10 mouse cellular contexts compared by ENCODE assay signal in the genomic region with DNA sequence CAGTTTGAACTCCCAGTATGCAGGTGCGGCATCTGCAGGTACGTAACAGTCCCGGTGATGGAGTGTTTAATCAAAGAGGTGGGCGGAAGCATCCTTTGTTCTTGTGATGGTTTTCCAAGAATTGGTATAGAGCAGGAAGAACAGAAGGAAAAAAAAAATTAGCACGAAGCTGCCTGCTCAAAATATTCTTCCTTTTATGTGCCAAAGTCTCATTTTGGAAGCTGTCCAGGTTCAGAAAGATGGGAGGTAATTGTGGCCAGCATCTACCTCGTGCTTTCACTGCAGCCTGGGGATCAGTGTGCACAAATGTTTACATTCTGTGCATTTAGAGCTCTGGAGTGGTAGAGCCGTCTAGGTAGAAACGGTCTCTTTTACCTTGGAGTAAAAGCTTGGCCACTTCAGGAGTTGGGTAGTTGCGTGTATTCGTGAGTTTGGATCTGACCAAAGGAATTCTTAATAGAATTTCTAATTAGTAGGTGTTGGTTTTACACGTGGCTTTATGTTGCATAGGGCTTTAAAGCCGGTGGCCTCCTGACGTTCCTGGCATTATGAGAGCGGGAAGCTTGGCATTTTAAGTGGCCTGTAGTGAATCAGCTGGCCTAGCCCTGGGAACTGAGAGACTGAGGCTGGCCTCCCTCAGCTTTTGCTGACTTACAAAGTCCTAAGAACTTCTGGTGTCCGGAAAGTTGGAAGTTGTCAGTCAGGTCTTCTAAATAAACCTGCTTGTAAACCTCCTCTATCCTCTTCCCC. TPM values are rescaled to one million over a fixed set of nuclear protein-coding genes. Genes with fewer than 3 reads are reported as not detected.
DNase-seq lines count a peak whose midpoint lies in the region; ATAC-seq and TF ChIP-seq lines count a peak whose summit lies in the region.
"Had no signal": no experiment of that assay in that cellular context is flagged by ENCODE, and none has a peak within 500 bp of the region (broad histone marks: within the 10 kb centered on the region; RNA-seq: fewer than 3 reads in every experiment).

No protein-coding gene starts in this region.

- H3K9me3 ChIP-seq in kidney, embryonic 16.5 days (ENCODE audit: low read length), result no peaks in the 10 kb centered on the region
- no peaks in the 10 kb centered on the region for H3K9me3 ChIP-seq in embryonic facial prominence, embryonic 12.5 days
- H3K9me3 ChIP-seq in hindbrain, postnatal 0 days (ENCODE audit: low read length), result no peaks in the 10 kb centered on the region
- H3K9me3 ChIP-seq in midbrain, embryonic 16.5 days (replicated peaks; ENCODE audit: control insufficient read depth, low read length, poor library complexity, severe bottlenecking), result no peaks in the 10 kb centered on the region

- H3K4me2 ChIP-seq in kidney, embryonic 16.5 days (replicated peaks; ENCODE audit: low read depth, low read length), result peak overlapping the region; percentile 77
- peak overlapping the region; percentile 89 for H3K4me2 ChIP-seq in embryonic facial prominence, embryonic 12.5 days (replicated peaks)
- H3K4me2 ChIP-seq in hindbrain, postnatal 0 days (ENCODE audit: low read depth, low read length), result peak overlapping the region; percentile 97
- peak overlapping the region; percentile 91 for H3K4me2 ChIP-seq in midbrain, embryonic 16.5 days (ENCODE audit: low read length)

- ATAC-seq in kidney, embryonic 16.5 days (ENCODE audit: low FRiP score, low TSS enrichment), result no peak
- ATAC-seq in embryonic facial prominence, embryonic 12.5 days (ENCODE audit: insufficient number of reproducible peaks, insufficient read depth, low FRiP score, low TSS enrichment), result no peak
- no peak for ATAC-seq in hindbrain, postnatal 0 days
- no peak for ATAC-seq in midbrain, embryonic 16.5 days

- DNase-seq in kidney, postnatal 25 days, result no peak
- no peak for DNase-seq in hindbrain, postnatal 0 days (ENCODE audit: low spot score)
- DNase-seq in thymus, postnatal 10 days (ENCODE audit: low spot score in 2 of 2), result no peak
- DNase-seq in natural killer cell, adult 2 months (ENCODE audit: low spot score in 2 of 2), result no peak
- no peak for DNase-seq in layer of hippocampus, postnatal 36 days
- DNase-seq: gastrocnemius, adult 2 months had no signal

- WGBS in kidney, embryonic 16.5 days, result 26% methylated on average over 15 of the region's 15 CpGs
- 51% methylated on average over 15 of the region's 15 CpGs for WGBS in embryonic facial prominence, embryonic 12.5 days
- 17% methylated on average over 15 of the region's 15 CpGs for WGBS in hindbrain, postnatal 0 days
- WGBS in midbrain, embryonic 16.5 days, result 16% methylated on average over 15 of the region's 15 CpGs

- H3K4me3 ChIP-seq in kidney, embryonic 16.5 days (ENCODE audit: low read length), result peak overlapping the region; percentile 93
- H3K4me3 ChIP-seq in embryonic facial prominence, embryonic 12.5 days, result peak overlapping the region; percentile 85
- peak overlapping the region; percentile 97 for H3K4me3 ChIP-seq in hindbrain, postnatal 0 days (ENCODE audit: low read length)
- H3K4me3 ChIP-seq in midbrain, embryonic 16.5 days (ENCODE audit: low read depth, low read length), result peak overlapping the region; percentile 94

- TF ChIP-seq CTCF in hindbrain, postnatal 0 days (IDR thresholded peaks at IDR 0.05; ENCODE audit: low read depth), result no peak

- peak overlapping the region; percentile 49 for H3K9ac ChIP-seq in kidney, embryonic 16.5 days (replicated peaks; ENCODE audit: low read length)
- peak overlapping the region; percentile 94; the same call in 1 of the 2 replicates for H3K9ac ChIP-seq in embryonic facial prominence, embryonic 12.5 days
- peak overlapping the region; percentile 77 for H3K9ac ChIP-seq in hindbrain, postnatal 0 days (replicated peaks; ENCODE audit: low read length)
- H3K9ac ChIP-seq in midbrain, embryonic 16.5 days (ENCODE audit: low read depth, low read length), result peak overlapping the region; percentile 91

- H3K36me3 ChIP-seq in kidney, embryonic 16.5 days (ENCODE audit: insufficient read depth, low read length), result peaks cover 41% of the 10 kb centered on the region
- peaks cover 35% of the 10 kb centered on the region for H3K36me3 ChIP-seq in embryonic facial prominence, embryonic 12.5 days
- H3K36me3 ChIP-seq in hindbrain, postnatal 0 days (ENCODE audit: insufficient read depth, low read length), result peaks cover 15% of the 10 kb centered on the region; the same call in 1 of the 2 replicates
- H3K36me3 ChIP-seq in midbrain, embryonic 16.5 days (ENCODE audit: control insufficient read depth, insufficient read depth, low read length), result peaks cover 21% of the 10 kb centered on the region
- H3K36me3 ChIP-seq: G1E had no signal

- no peaks in the 10 kb centered on the region for H3K27me3 ChIP-seq in kidney, embryonic 16.5 days (ENCODE audit: insufficient read depth, low read length)
- peaks cover 2% of the 10 kb centered on the region; the same call in 1 of the 2 replicates for H3K27me3 ChIP-seq in embryonic facial prominence, embryonic 12.5 days
- H3K27me3 ChIP-seq in hindbrain, postnatal 0 days (ENCODE audit: insufficient read depth, low read length), result no peaks in the 10 kb centered on the region
- H3K27me3 ChIP-seq in midbrain, embryonic 16.5 days (ENCODE audit: control insufficient read depth, insufficient read depth, low read depth, low read length), result no peaks in the 10 kb centered on the region

- H3K27ac ChIP-seq in kidney, embryonic 16.5 days (ENCODE audit: low read length), result 0 out of 2 replicates have a peak overlapping the region, but pooled peaks have one; percentile 25
- no peak overlapping the region for H3K27ac ChIP-seq in embryonic facial prominence, embryonic 12.5 days
- H3K27ac ChIP-seq in hindbrain, postnatal 0 days, result peak overlapping the region; percentile 94; the same call in 1 of the 2 replicates
- H3K27ac ChIP-seq in midbrain, embryonic 16.5 days (ENCODE audit: low read length), result peak overlapping the region; percentile 97
- H3K27ac ChIP-seq: gastrocnemius, adult 2 months had no signal

- H3K4me1 ChIP-seq in kidney, embryonic 16.5 days (ENCODE audit: insufficient read depth, low read length), result peaks cover 74% of the 10 kb centered on the region
- peaks cover 55% of the 10 kb centered on the region for H3K4me1 ChIP-seq in embryonic facial prominence, embryonic 12.5 days
- peaks cover 25% of the 10 kb centered on the region; the same call in 1 of the 2 replicates for H3K4me1 ChIP-seq in hindbrain, postnatal 0 days (ENCODE audit: insufficient read depth, low read length)
- peaks cover 62% of the 10 kb centered on the region for H3K4me1 ChIP-seq in midbrain, embryonic 16.5 days (ENCODE audit: control insufficient read depth, insufficient read depth, low read length)

RNA-seq across cellular contexts. Expression of gene Enc1, which starts 3.2 kb away (rescaled TPM):
- 13.7 and 14.3 TPM in 2 replicates for polyA plus RNA-seq in kidney, embryonic 16.5 days (2015; fragmentation: Nextera tagmentation; extraction: Ambion mirVana)
- 7.8 and 8.0 TPM in 2 replicates for polyA plus RNA-seq in embryonic facial prominence, embryonic 12.5 days (2016; fragmentation: Nextera tagmentation; extraction: Ambion mirVana)
- 179 and 206 TPM in 2 replicates for total RNA-seq in hindbrain, postnatal 0 days (2014; rRNA removed)
- polyA plus RNA-seq in hindbrain, postnatal 0 days (2015; fragmentation: Nextera tagmentation; extraction: Ambion mirVana), result 29.3 and 33.3 TPM in 2 replicates
- polyA plus RNA-seq in midbrain, embryonic 16.5 days (2015; fragmentation: Nextera tagmentation; extraction: Ambion mirVana), result 103 and 119 TPM in 2 replicates
- total RNA-seq in layer of hippocampus, postnatal 36 days (2021), result 100 to 1,000 TPM; 689 to 742 TPM

RNA-seq across cellular contexts. Expression of gene Hexb, which starts 46.0 kb away (rescaled TPM):
- polyA plus RNA-seq in kidney, embryonic 16.5 days (2015; fragmentation: Nextera tagmentation; extraction: Ambion mirVana), result 40.3 and 44.6 TPM in 2 replicates
- 28.8 and 29.8 TPM in 2 replicates for polyA plus RNA-seq in embryonic facial prominence, embryonic 12.5 days (2016; fragmentation: Nextera tagmentation; extraction: Ambion mirVana)
- total RNA-seq in hindbrain, postnatal 0 days (2014; rRNA removed), result 66.4 and 75.8 TPM in 2 replicates
- polyA plus RNA-seq in hindbrain, postnatal 0 days (2015; fragmentation: Nextera tagmentation; extraction: Ambion mirVana), result 65.4 and 70.8 TPM in 2 replicates
- polyA plus RNA-seq in midbrain, embryonic 16.5 days (2015; fragmentation: Nextera tagmentation; extraction: Ambion mirVana), result 40.3 and 49.8 TPM in 2 replicates
- total RNA-seq in layer of hippocampus, postnatal 36 days (2021), result 100 to 1,000 TPM; 117 to 122 TPM
